Mouse (Mus musculus): Measurements from ENCODE around the gene Prpf39. TPM values are rescaled to one million over a fixed set of nuclear protein-coding genes. Genes with fewer than 3 reads are reported as not detected.

Prpf39 gene
- polyA plus RNA-seq, 1 experiment from 2014 or later = 71.1 TPM

DNA sequence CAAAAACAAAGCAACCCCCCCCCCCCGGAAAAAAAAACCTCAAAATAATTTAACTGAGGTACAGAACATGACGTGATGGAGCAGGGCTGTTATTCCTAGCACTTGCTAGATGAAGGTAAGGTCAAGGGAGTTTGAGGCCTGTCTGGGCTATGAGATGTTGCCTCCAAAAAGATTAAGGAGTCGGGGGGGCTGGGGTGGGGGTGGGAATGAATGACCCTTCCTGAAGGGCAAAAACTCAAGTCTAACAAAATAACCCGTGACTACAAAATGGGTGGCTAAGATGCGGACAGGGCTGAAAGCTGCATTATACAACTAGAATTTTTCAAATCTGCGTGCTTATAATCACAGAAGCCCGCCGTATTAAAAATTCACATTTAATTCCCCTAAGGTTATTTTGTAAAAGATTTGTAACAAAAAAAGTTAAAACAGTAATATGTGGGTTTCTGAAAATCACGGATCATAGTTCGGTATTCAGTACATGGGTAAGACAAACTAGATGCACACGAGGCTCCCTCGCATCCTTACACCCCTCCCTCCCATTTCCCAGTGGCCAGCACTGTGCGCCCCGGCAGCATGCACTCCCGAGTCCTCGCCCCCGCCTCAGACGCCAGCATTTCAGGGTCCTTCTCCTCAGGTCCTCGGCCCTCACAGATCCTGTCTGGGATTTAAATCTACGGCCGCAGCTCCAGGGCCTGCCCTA is 36.9 kb downstream of the Prpf39 start:
- Histone ChIP-seq H3K36me3 (replicated peaks) (peaks cover 14% of the 10 kb centered on the region), H3K4me1 (peaks cover 37% of the 10 kb centered on the region), H3K9ac (peak overlapping the region; percentile 94), H3K27ac (peak overlapping the region; percentile 91), H3K4me3 (replicated peaks) (peak overlapping the region; percentile 83), H3K27me3 (no peaks in the 10 kb centered on the region), H3K9me3 (no peaks in the 10 kb centered on the region), H3K4me2 (peak overlapping the region; percentile 82)
- peak; percentile 76 for ATAC-seq (ENCODE audit: low FRiP score)
- 4% methylated on average over 21 of the region's 21 CpGs for WGBS

DNA sequence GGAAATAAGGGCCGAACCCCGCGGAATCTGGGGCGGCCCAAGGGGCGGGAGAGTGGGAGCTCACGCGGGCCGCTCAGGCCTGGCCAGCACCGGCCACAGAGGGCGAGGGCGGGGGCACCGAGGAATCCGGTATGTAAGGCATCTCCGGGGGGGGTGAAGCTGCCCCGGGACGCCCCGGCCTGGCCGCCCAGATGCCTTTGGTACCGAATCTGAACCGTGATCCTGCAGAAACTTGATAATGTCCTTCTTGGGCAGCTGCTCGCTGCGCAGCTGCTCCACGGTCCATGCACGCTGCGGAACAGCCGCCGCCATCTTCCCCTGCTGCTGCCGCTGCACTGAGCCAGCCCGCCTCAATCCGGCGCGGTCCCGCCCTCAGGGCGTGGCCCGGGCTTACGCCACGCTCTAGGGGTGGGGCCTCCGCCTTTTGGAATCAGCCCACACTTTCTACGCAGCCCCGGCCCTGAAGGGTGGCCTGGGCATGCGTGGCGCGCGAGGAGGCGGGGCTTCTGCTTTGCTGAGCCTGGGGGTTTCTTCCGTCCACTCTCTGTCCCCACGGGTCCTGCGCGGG is 37.6 kb downstream of the Prpf39 start, which contains the start of gene Fkbp3:
Fkbp3 (minus strand) TSS at position 397 of the 568 bp plus-strand sequence.
- under 1% methylated on average over 49 of the region's 49 CpGs for WGBS
- Histone ChIP-seq H3K9me3 (no peaks in the 10 kb centered on the region), H3K36me3 (replicated peaks) (peaks cover 8% of the 10 kb centered on the region), H3K4me1 (peaks cover 37% of the 10 kb centered on the region), H3K4me2 (peak within 1 kb of the TSS; percentile 82), H3K27ac (peak within 1 kb of the TSS; percentile 91), H3K4me3 (replicated peaks) (peak within 1 kb of the TSS; percentile 83), H3K9ac (peak within 1 kb of the TSS; percentile 94), H3K27me3 (no peaks in the 10 kb centered on the region)
- ATAC-seq (ENCODE audit: low FRiP score) = peak; percentile 99

DNA sequence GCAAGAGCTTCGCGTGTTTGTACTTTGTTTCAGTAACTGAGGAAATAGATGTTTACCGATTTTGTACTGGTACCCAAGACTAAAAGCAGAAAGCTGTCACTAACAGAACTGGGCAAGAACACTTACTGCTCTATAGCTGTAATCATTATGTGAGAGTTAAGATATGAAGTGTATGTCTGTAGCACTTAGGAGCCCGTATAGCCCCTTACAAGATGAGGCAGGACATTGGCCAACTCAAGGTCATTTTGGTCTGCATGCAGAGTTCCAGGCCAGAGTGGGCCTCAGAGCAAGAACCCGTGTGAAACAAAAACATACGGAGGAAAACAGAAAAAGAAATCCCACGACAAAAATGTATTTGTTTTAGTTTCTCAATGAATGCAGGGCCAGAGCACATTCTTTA is 38.5 kb downstream of the Prpf39 start:
- H3K27ac ChIP-seq = 0 out of 2 replicates have a peak overlapping the region, but pooled peaks have one; percentile 91
- H3K36me3 ChIP-seq (replicated peaks) = peaks cover 4% of the 10 kb centered on the region; the same call in 1 of the 2 replicates
- peak overlapping the region; percentile 82 for H3K4me2 ChIP-seq
- peak overlapping the region; percentile 83 for H3K4me3 ChIP-seq (replicated peaks)
- peaks cover 37% of the 10 kb centered on the region for H3K4me1 ChIP-seq
- H3K27me3 ChIP-seq = no peaks in the 10 kb centered on the region
- no peaks in the 10 kb centered on the region for H3K9me3 ChIP-seq
- 50% methylated on average over 7 of the region's 7 CpGs for WGBS
- ATAC-seq (ENCODE audit: low FRiP score) = no peak
- no peak overlapping the region for H3K9ac ChIP-seq

DNA sequence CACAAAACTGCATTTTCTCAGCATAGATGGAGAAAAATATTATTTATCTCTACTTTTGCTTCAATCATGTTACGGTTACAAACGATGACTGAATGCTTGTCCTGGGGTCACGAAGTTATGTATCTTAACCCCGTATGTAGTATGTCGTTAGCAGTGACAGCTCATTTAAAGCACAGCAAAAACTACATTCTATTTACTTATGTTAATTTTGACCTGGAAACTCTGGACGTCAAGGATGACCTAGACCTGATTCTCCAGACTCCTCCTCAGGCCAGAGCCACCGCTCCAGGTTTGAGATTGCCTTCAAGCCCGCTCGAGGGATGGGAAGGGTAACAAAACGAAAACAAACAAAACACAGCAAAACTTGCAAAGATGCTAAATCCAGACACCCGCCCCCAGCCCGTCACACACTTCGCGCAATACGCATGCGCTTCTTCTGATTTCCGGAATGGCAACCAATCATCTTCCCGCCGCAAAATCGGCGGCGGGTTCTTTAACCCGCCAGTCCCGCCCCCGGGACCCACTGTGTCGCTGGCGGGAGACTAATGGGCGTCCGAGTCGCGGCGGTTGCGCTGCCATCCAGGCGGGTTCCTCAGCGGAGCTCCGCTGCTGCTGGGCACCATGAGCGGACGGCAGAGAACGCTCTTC is 39.1 kb downstream of the Prpf39 start, which contains the start of gene Fancm:
Fancm (plus strand) TSS at position 519 of the 648 bp plus-strand sequence.
- Histone ChIP-seq H3K9ac (peak within 1 kb of the TSS; percentile 76), H3K27me3 (no peaks in the 10 kb centered on the region), H3K27ac (peak within 1 kb of the TSS; percentile 91), H3K4me3 (replicated peaks) (peak within 1 kb of the TSS; percentile 83), H3K4me1 (peaks cover 37% of the 10 kb centered on the region), H3K9me3 (no peaks in the 10 kb centered on the region), H3K36me3 (replicated peaks) (peaks cover 4% of the 10 kb centered on the region), H3K4me2 (peak within 1 kb of the TSS; percentile 82)
- WGBS = 3% methylated on average over 39 of the region's 39 CpGs
- peak; percentile 54 for ATAC-seq (ENCODE audit: low FRiP score)

DNA sequence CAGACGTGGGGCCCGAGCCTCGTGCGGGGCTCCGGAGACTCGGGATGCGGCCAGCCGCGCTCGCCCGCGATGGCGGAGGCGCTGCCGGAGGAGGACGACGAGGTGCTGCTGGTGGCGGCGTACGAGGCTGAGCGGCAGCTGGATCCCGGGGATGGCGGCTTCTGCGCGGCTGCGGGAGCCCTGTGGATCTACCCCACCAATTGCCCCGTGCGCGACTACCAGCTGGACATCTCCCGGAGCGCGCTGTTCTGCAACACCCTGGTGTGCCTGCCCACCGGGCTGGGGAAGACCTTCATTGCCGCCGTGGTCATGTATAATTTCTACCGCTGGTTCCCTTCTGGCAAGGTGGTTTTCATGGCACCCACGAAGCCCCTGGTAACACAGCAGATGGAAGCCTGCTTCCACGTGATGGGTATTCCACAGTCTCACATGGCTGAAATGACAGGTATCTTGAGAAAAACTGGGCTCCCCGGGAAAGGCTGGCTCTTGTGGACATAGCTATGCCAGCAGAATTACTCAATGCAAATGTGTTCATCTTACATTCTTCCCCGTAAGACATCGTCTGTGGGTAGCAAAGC is 39.7 kb downstream of the Prpf39 start:
- Histone ChIP-seq H3K4me1 (peaks cover 37% of the 10 kb centered on the region), H3K27me3 (no peaks in the 10 kb centered on the region), H3K36me3 (replicated peaks) (peaks cover 10% of the 10 kb centered on the region), H3K27ac (peak overlapping the region; percentile 88), H3K9ac (peak overlapping the region; percentile 76), H3K9me3 (no peaks in the 10 kb centered on the region), H3K4me2 (peak overlapping the region; percentile 82), H3K4me3 (replicated peaks) (peak overlapping the region; percentile 83)
- under 1% methylated on average over 41 of the region's 41 CpGs for WGBS
- ATAC-seq (ENCODE audit: low FRiP score) = no peak

DNA sequence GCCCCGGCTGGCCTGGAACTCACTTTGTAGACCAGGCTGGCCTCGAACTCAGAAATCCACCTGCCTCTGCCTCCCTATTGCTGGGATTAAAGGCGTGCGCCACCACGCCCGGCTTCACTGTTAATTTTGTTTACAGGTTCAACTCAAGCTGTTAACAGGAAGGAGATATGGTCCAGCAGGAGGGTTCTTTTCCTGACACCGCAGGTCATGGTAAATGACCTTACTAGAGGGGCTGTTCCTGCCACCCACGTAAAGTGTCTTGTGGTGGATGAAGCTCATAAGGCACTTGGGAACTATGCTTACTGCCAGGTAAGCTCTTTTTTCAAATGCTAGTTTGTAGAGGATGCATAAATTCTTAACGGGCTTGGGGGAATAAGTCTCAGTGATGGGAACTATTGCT is 40.8 kb downstream of the Prpf39 start:
- 92% methylated on average over 9 of the region's 9 CpGs for WGBS
- H3K4me3 ChIP-seq (replicated peaks) = peak overlapping the region; percentile 83
- H3K9me3 ChIP-seq = no peaks in the 10 kb centered on the region
- H3K4me1 ChIP-seq = peaks cover 37% of the 10 kb centered on the region
- H3K4me2 ChIP-seq = peak overlapping the region; percentile 82
- H3K27me3 ChIP-seq = no peaks in the 10 kb centered on the region
- no peak for ATAC-seq (ENCODE audit: low FRiP score)
- H3K9ac ChIP-seq = peak overlapping the region; percentile 76; the same call in 1 of the 2 replicates
- peaks cover 11% of the 10 kb centered on the region for H3K36me3 ChIP-seq (replicated peaks)
- H3K27ac ChIP-seq = no peak overlapping the region

- Histone ChIP-seq H3K4me2 (no peak overlapping the region), H3K4me1 (no peaks in the 10 kb centered on the region), H3K9ac (no peak overlapping the region), H3K4me3 (replicated peaks) (no peak overlapping the region), H3K27me3 (no peaks in the 10 kb centered on the region), H3K36me3 (replicated peaks) (peaks cover 61% of the 10 kb centered on the region), H3K9me3 (no peaks in the 10 kb centered on the region), H3K27ac (no peak overlapping the region)
- ATAC-seq (ENCODE audit: low FRiP score) = no peak
- WGBS = 74% methylated on average over 1 of the region's 1 CpGs
Measured at GRCm38 (mm10) chr12:65108746-65109145, 72.6 kb downstream of the Prpf39 start.

DNA sequence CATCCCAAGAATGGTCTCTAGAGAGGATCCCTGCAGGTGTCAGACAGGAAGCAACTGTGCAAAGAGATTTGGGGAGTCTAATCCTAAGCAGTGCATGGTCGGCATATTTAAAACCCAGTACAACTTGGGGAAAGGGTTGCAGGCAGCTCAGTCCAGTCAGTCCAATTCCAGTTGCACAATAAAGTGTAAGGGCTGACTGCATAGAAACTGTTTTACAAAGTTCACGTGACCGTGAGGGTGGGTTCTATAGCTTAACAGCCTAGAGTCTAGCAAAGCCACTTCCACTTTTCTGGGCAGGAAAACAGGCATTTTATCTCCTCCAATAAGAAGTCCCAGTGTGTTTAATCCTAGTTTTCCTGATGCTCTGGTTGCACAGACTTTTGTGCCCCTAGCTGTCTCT is 75.4 kb downstream of the Prpf39 start:
- Histone ChIP-seq H3K36me3 (replicated peaks) (peaks cover 56% of the 10 kb centered on the region), H3K4me1 (no peaks in the 10 kb centered on the region), H3K4me2 (no peak overlapping the region), H3K4me3 (replicated peaks) (no peak overlapping the region), H3K27me3 (no peaks in the 10 kb centered on the region), H3K9ac (no peak overlapping the region), H3K9me3 (no peaks in the 10 kb centered on the region), H3K27ac (no peak overlapping the region)
- no peak for ATAC-seq (ENCODE audit: low FRiP score)
- 92% methylated on average over 3 of the region's 3 CpGs for WGBS

GRCm38 (mm10) chr12:65112811-65113210 is 76.7 kb downstream of the Prpf39 start:
- Histone ChIP-seq H3K4me2 (no peak overlapping the region), H3K27ac (no peak overlapping the region), H3K36me3 (replicated peaks) (peaks cover 53% of the 10 kb centered on the region), H3K9ac (no peak overlapping the region), H3K27me3 (no peaks in the 10 kb centered on the region), H3K4me1 (no peaks in the 10 kb centered on the region), H3K4me3 (replicated peaks) (no peak overlapping the region), H3K9me3 (no peaks in the 10 kb centered on the region)
- ATAC-seq (ENCODE audit: low FRiP score) = no peak
- 83% methylated on average over 1 of the region's 1 CpGs for WGBS

Other genes with a start within 250 kb of the Prpf39 start
- 2.7 and 3.4 TPM in 2 replicates for gene Gm527, start 118.4 kb upstream of the Prpf39 start, polyA plus RNA-seq (2016; fragmentation: Nextera tagmentation; extraction: Ambion mirVana)
- 17.6 and 19.9 TPM in 2 replicates for gene Klhl28, start 70.8 kb upstream of the Prpf39 start, polyA plus RNA-seq (2016; fragmentation: Nextera tagmentation; extraction: Ambion mirVana)
- 31.4 and 32.4 TPM in 2 replicates for gene Togaram1, start 70.5 kb upstream of the Prpf39 start, polyA plus RNA-seq (2016; fragmentation: Nextera tagmentation; extraction: Ambion mirVana)
- gene Fkbp3, start 37.7 kb downstream of the Prpf39 start, polyA plus RNA-seq (2016; fragmentation: Nextera tagmentation; extraction: Ambion mirVana) = 660 and 664 TPM in 2 replicates
- gene Fancm, start 39.3 kb downstream of the Prpf39 start, polyA plus RNA-seq (2016; fragmentation: Nextera tagmentation; extraction: Ambion mirVana) = 15.4 and 17.5 TPM in 2 replicates
- gene Mis18bp1, start 136.3 kb downstream of the Prpf39 start, polyA plus RNA-seq (2016; fragmentation: Nextera tagmentation; extraction: Ambion mirVana) = 83.4 and 87.2 TPM in 2 replicates
- not detected in 2 replicates for gene Wdr20rt, start 189.2 kb downstream of the Prpf39 start, polyA plus RNA-seq (2016; fragmentation: Nextera tagmentation; extraction: Ambion mirVana)

Data from forebrain, embryonic 12.5 days (tissue).